Mouse (Mus musculus): ENCODE data around the gene Vmn2r34.
"Not testable (repeated sequence)": the region's sequence is repeated elsewhere in the genome, so short reads cannot be mapped to it uniquely, and the experiment has no call there.

The Vmn2r34 gene

DNA sequence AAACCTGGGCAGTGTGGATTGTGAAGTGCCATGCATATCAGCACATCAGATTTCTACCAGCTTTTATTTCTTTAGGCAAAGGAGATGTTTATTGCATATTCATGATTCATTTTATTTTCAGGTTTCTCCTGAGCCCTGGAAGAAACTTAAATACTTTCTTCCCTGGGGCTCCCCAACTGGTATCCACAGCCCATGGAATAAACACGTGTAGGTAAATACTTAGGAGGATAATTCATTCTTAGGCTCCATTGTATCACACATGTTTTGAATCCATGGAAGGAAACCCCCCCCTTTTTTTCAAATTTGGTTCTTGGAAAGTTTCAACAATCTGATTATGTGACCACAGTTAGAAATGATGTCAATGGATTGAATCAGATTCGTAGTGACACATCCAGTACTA is at the start of gene Vmn2r34:
TSS of gene Vmn2r34 (minus strand) at position 101 of the 400 bp plus-strand sequence.
- DNase-seq = not testable (repeated sequence)

GRCm38 (mm10) chr7:7674032-7674431 is 15.3 kb downstream of the Vmn2r34 start:
- DNase-seq = not testable (repeated sequence)

Data from right cerebral cortex, postnatal 25 days (tissue).